Comparison of ENCODE assay signal across 19 mouse cellular contexts in genomic region chr10:30674825-30675224, GRCm38 (mm10).
"Had no signal": no experiment of that assay in that cellular context is flagged by ENCODE, and none has a peak within 500 bp of the region (broad histone marks: within the 10 kb centered on the region; RNA-seq: fewer than 3 reads in every experiment).

No protein-coding gene starts in this region.

- H3K4me1 ChIP-seq: kidney, embryonic 15.5 days; liver, embryonic 12.5 days; liver, embryonic 15.5 days; midbrain, embryonic 12.5 days; midbrain, embryonic 15.5 days; neural tube, embryonic 12.5 days; neural tube, embryonic 15.5 days had no signal

- H3K9me3 ChIP-seq: kidney, embryonic 15.5 days; liver, embryonic 12.5 days; liver, embryonic 15.5 days; midbrain, embryonic 12.5 days; midbrain, embryonic 15.5 days; neural tube, embryonic 12.5 days; neural tube, embryonic 15.5 days had no signal

- H3K27me3 ChIP-seq: kidney, embryonic 15.5 days; liver, embryonic 12.5 days; liver, embryonic 15.5 days; midbrain, embryonic 12.5 days; midbrain, embryonic 15.5 days; neural tube, embryonic 12.5 days; neural tube, embryonic 15.5 days had no signal

- DNase-seq: kidney, adult 11 months; kidney, adult 8-10 months; kidney, postnatal 10 days; kidney, postnatal 36 days; layer of hippocampus, postnatal 36 days; lung, embryonic 14.5 days; thymus, adult 2 months; thymus, postnatal 14 days; thymus, postnatal 4 days had no signal

- H3K4me3 ChIP-seq: kidney, embryonic 15.5 days; left cerebral cortex, adult 2 months; liver, embryonic 12.5 days; liver, embryonic 15.5 days; midbrain, embryonic 12.5 days; midbrain, embryonic 15.5 days; neural tube, embryonic 12.5 days; neural tube, embryonic 15.5 days had no signal

- H3K4me2 ChIP-seq: kidney, embryonic 15.5 days; liver, embryonic 12.5 days; liver, embryonic 15.5 days; lung, embryonic 14.5 days; midbrain, embryonic 12.5 days; midbrain, embryonic 15.5 days; neural tube, embryonic 12.5 days; neural tube, embryonic 15.5 days had no signal

- ATAC-seq: liver, embryonic 12.5 days; lung, postnatal 0 days; midbrain, embryonic 15.5 days had no signal

- H3K36me3 ChIP-seq: midbrain, embryonic 12.5 days; neural tube, embryonic 12.5 days had no signal

- H3K9ac ChIP-seq: kidney, embryonic 15.5 days; liver, embryonic 12.5 days; liver, embryonic 15.5 days; lung, embryonic 14.5 days; midbrain, embryonic 12.5 days; midbrain, embryonic 15.5 days; neural tube, embryonic 12.5 days; neural tube, embryonic 15.5 days had no signal

- H3K27ac ChIP-seq: kidney, embryonic 15.5 days; left cerebral cortex, adult 2 months; liver, embryonic 12.5 days; liver, embryonic 15.5 days; midbrain, embryonic 12.5 days; midbrain, embryonic 15.5 days; neural tube, embryonic 12.5 days; neural tube, embryonic 15.5 days; stomach, postnatal 0 days had no signal
